Mouse (Mus musculus): Measurements from ENCODE around the gene Senp3.

DNA sequence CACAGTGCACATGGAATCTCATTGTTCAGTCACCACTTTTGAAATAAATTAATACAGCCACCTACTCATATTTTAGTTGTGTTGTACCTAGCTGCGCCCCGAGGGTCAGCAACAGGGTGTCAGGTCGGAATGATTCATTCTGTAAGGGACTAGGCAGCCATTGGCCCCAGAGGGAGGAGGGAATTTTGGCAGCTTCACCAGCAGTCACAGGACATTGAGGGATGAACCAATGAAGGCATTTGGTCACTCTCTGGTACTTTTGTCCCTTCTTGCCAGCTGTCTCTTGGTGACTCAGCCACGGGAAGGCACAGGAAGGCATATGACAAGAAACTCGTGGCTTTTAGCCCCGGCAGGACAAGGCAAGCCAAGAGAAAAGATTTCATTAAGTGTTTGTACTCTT is 18.1 kb downstream of the Senp3 start:
- TF ChIP-seq CTCF (IDR thresholded peaks at IDR 0.05): no peak
- TF ChIP-seq EP300 (IDR thresholded peaks at IDR 0.05): no peak
